Mouse (Mus musculus): ENCODE measurements at regions not wholly inside any gene's neighbourhood (a gene's known extent, or its start where the extent isn't known, plus 50 kb on each side); places are given as distances from the start of the nearest gene placed in this dataset.
"Not testable (repeated sequence)": the region's sequence is repeated elsewhere in the genome, so short reads cannot be mapped to it uniquely, and the experiment has no call there.

GRCm38 (mm10) chr13:4712698-4713097 lies 103.7 kb upstream of the Akr1e1 start:
- ATAC-seq (replicated peaks; ENCODE audit: low FRiP score) (no peak), DNase-seq (ENCODE audit: low spot score) (no peak)
- no peaks in the 10 kb centered on the region for H3K9me3 ChIP-seq (ENCODE audit: control insufficient read depth, low read length)
- no peaks in the 10 kb centered on the region for H3K4me1 ChIP-seq (replicated peaks; ENCODE audit: control insufficient read depth, insufficient read depth, low read length)
- no peak overlapping the region for H3K4me3 ChIP-seq (ENCODE audit: low read depth, low read length)
- H3K4me2 ChIP-seq, result no peak overlapping the region
- no peaks in the 10 kb centered on the region for H3K36me3 ChIP-seq (ENCODE audit: control insufficient read depth, insufficient read depth, low read length)
- WGBS, result 80% methylated on average over 3 of the region's 3 CpGs
- no peaks in the 10 kb centered on the region for H3K27me3 ChIP-seq (replicated peaks; ENCODE audit: control insufficient read depth, insufficient read depth, low read length)
- no peak overlapping the region for H3K9ac ChIP-seq (ENCODE audit: low read depth, low read length)
- no peak overlapping the region for H3K27ac ChIP-seq (ENCODE audit: low read depth, low read length)

- H3K27me3 ChIP-seq (replicated peaks; ENCODE audit: control insufficient read depth, insufficient read depth, low read length); DNase-seq (ENCODE audit: low spot score); H3K4me2 ChIP-seq; H3K9ac ChIP-seq (ENCODE audit: low read depth, low read length); H3K4me1 ChIP-seq (replicated peaks; ENCODE audit: control insufficient read depth, insufficient read depth, low read length); H3K36me3 ChIP-seq (ENCODE audit: control insufficient read depth, insufficient read depth, low read length); H3K9me3 ChIP-seq (ENCODE audit: control insufficient read depth, low read length); H3K27ac ChIP-seq (ENCODE audit: low read depth, low read length); H3K4me3 ChIP-seq (ENCODE audit: low read depth, low read length); ATAC-seq (replicated peaks; ENCODE audit: low FRiP score): not testable (repeated sequence)
- 58% methylated on average over 2 of the region's 2 CpGs for WGBS
Observed at GRCm38 (mm10) chr13:4699591-4699990, 90.6 kb upstream of the Akr1e1 start.

GRCm38 (mm10) chr13:4666375-4667140 lies 57.6 kb upstream of the Akr1e1 start:
- Histone ChIP-seq H3K27me3 (replicated peaks; ENCODE audit: control insufficient read depth, insufficient read depth, low read length) (no peaks in the 10 kb centered on the region), H3K9me3 (ENCODE audit: control insufficient read depth, low read length) (no peaks in the 10 kb centered on the region), H3K4me1 (replicated peaks; ENCODE audit: control insufficient read depth, insufficient read depth, low read length) (no peaks in the 10 kb centered on the region), H3K36me3 (ENCODE audit: control insufficient read depth, insufficient read depth, low read length) (no peaks in the 10 kb centered on the region), H3K4me2 (no peak overlapping the region), H3K9ac (ENCODE audit: low read depth, low read length) (no peak overlapping the region), H3K4me3 (ENCODE audit: low read depth, low read length) (no peak overlapping the region), H3K27ac (ENCODE audit: low read depth, low read length) (no peak overlapping the region)
- ATAC-seq (replicated peaks; ENCODE audit: low FRiP score) (no peak), DNase-seq (ENCODE audit: low spot score) (no peak)
- 37% methylated on average over 11 of the region's 11 CpGs for WGBS

- WGBS, result 56% methylated on average over 3 of the region's 3 CpGs
- H3K27me3 ChIP-seq (replicated peaks; ENCODE audit: control insufficient read depth, insufficient read depth, low read length), result no peaks in the 10 kb centered on the region
- ATAC-seq (replicated peaks; ENCODE audit: low FRiP score), result no peak
- DNase-seq (ENCODE audit: low spot score), result no peak
- no peak overlapping the region for H3K27ac ChIP-seq (ENCODE audit: low read depth, low read length)
- no peaks in the 10 kb centered on the region for H3K9me3 ChIP-seq (ENCODE audit: control insufficient read depth, low read length)
- no peak overlapping the region for H3K9ac ChIP-seq (ENCODE audit: low read depth, low read length)
- no peak overlapping the region for H3K4me2 ChIP-seq
- H3K36me3 ChIP-seq (ENCODE audit: control insufficient read depth, insufficient read depth, low read length), result no peaks in the 10 kb centered on the region
- no peak overlapping the region for H3K4me3 ChIP-seq (ENCODE audit: low read depth, low read length)
- H3K4me1 ChIP-seq (replicated peaks; ENCODE audit: control insufficient read depth, insufficient read depth, low read length), result no peaks in the 10 kb centered on the region
Observed at GRCm38 (mm10) chr13:4663390-4663789, 54.4 kb upstream of the Akr1e1 start.

GRCm38 (mm10) chr13:4662336-4663101 lies 53.5 kb upstream of the Akr1e1 start:
- Histone ChIP-seq H3K27ac (ENCODE audit: low read depth, low read length) (no peak overlapping the region), H3K4me2 (no peak overlapping the region; the same call in 1 of the 2 replicates), H3K4me1 (replicated peaks; ENCODE audit: control insufficient read depth, insufficient read depth, low read length) (no peaks in the 10 kb centered on the region), H3K9me3 (ENCODE audit: control insufficient read depth, low read length) (no peaks in the 10 kb centered on the region), H3K36me3 (ENCODE audit: control insufficient read depth, insufficient read depth, low read length) (no peaks in the 10 kb centered on the region), H3K27me3 (replicated peaks; ENCODE audit: control insufficient read depth, insufficient read depth, low read length) (no peaks in the 10 kb centered on the region), H3K4me3 (ENCODE audit: low read depth, low read length) (no peak overlapping the region), H3K9ac (ENCODE audit: low read depth, low read length) (no peak overlapping the region)
- DNase-seq (ENCODE audit: low spot score) (no peak), ATAC-seq (replicated peaks; ENCODE audit: low FRiP score) (peak; percentile 56; the same call in 1 of the 2 replicates)
- 42% methylated on average over 13 of the region's 13 CpGs for WGBS

All from liver, embryonic 11.5 days (tissue).